Mouse (Mus musculus) CD8-positive naive resting alpha-beta T cell, adult 2 months (primary cell): ENCODE measurements around the gene C130060K24Rik.

ENCODE experiments used
- DNase-seq, 2 experiments: peaks; one replicate each; pipeline ENCODE4 v3.0.0; 2022; ENCODE audit warnings: low read depth in 2 of 2, low spot score in 2 of 2

C130060K24Rik gene

GRCm38 (mm10) chr6:65380918-65381772 lies at the start of gene C130060K24Rik:
Gene C130060K24Rik (plus strand): TSS chr6:65381105.
- no peak for DNase-seq

- no peak for DNase-seq
Observed at GRCm38 (mm10) chr6:65334246-65334645, 46.7 kb upstream of the C130060K24Rik start.

- no peak for DNase-seq
Observed at GRCm38 (mm10) chr6:65339391-65339790, 41.5 kb upstream of the C130060K24Rik start.

GRCm38 (mm10) chr6:65341360-65341759 lies 39.5 kb upstream of the C130060K24Rik start:
- no peak for DNase-seq

- DNase-seq: no peak
Observed at GRCm38 (mm10) chr6:65347736-65348135, 33.2 kb upstream of the C130060K24Rik start.

GRCm38 (mm10) chr6:65348255-65348654 lies 32.6 kb upstream of the C130060K24Rik start:
- no peak for DNase-seq

- DNase-seq: no peak
Observed at GRCm38 (mm10) chr6:65351622-65352021, 29.3 kb upstream of the C130060K24Rik start.

GRCm38 (mm10) chr6:65375918-65376317 lies 5.0 kb upstream of the C130060K24Rik start:
- no peak for DNase-seq

- DNase-seq: no peak
Observed at GRCm38 (mm10) chr6:65421888-65422287, 41.0 kb downstream of the C130060K24Rik start.

GRCm38 (mm10) chr6:65427065-65427464 lies 46.2 kb downstream of the C130060K24Rik start:
- DNase-seq: no peak

- DNase-seq: no peak
Observed at GRCm38 (mm10) chr6:65433159-65433558, 52.3 kb downstream of the C130060K24Rik start.

GRCm38 (mm10) chr6:65453465-65453864 lies 72.6 kb downstream of the C130060K24Rik start:
- DNase-seq: peak in 1 of 2 experiments; percentile 8

GRCm38 (mm10) chr6:65465294-65465693 lies 84.4 kb downstream of the C130060K24Rik start:
- no peak for DNase-seq

- DNase-seq: no peak
Observed at GRCm38 (mm10) chr6:65470320-65470719, 89.4 kb downstream of the C130060K24Rik start.

- no peak for DNase-seq
Observed at GRCm38 (mm10) chr6:65472455-65472854, 91.5 kb downstream of the C130060K24Rik start.

- DNase-seq: no peak
Observed at GRCm38 (mm10) chr6:65498786-65499185, 117.9 kb downstream of the C130060K24Rik start.
